Mouse (Mus musculus) ovary, adult 18-20 months (tissue): ENCODE measurements around the gene Slc22a1.

Source experiments
- DNase-seq: peaks from one replicate; pipeline ENCODE4 v3.0.0; 2022; ENCODE audit warnings: low spot score, mixed read lengths

The Slc22a1 gene

GRCm38 (mm10) chr17:12675646-12676045, at the start of gene Slc22a1:
Gene Slc22a1 (minus strand): TSS chr17:12675829.
- no peak for DNase-seq

DNA sequence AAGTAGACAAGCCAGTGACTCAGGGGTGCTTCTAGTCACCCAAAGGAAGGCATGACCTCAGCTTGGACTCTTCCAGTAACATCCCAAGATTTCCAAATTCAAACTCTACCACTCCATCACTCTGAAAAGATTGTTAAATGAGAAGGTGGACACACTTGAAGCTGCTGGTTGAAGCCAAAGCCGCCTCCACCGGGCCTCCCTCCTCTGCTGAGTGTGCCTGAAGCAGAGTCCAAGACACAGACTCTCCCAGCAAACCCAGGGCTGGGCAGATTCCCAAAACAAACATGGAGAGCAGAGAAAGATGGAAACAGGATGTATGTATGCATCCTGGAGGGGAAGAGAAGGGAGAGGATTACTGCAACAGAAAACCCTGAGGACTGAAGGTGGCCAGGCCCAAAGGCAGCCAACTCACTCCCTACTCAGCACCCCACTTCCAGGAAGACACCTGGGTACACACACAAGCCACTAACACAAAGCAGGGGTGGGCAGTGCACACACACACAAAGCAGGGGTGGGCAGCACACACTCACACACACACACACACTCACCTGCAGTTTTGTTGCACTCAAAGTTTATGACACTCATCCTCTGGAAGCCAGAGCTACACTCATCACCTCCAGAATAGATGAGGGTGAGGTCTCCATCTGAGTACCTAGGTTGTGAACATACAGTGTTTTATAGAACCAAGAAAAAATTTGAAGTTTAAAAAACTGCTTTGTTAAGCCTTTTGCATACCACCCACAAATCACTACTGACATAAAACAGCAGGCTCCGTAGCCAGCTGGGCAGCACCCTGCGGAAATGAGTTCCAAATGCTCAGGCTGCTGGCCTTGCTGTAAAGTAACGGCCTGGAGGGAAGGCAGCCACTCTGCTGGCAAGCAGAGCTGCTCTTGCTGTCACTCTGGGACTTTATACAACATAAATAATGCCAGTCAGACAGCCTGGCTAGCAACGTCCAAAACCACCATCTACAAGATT, 49.4 kb upstream of the Slc22a1 start:
- DNase-seq = no peak

GRCm38 (mm10) chr17:12723986-12724766, 48.5 kb upstream of the Slc22a1 start:
- DNase-seq = peak; percentile 59

GRCm38 (mm10) chr17:12722622-12723021, 47.0 kb upstream of the Slc22a1 start:
- DNase-seq = no peak

DNA sequence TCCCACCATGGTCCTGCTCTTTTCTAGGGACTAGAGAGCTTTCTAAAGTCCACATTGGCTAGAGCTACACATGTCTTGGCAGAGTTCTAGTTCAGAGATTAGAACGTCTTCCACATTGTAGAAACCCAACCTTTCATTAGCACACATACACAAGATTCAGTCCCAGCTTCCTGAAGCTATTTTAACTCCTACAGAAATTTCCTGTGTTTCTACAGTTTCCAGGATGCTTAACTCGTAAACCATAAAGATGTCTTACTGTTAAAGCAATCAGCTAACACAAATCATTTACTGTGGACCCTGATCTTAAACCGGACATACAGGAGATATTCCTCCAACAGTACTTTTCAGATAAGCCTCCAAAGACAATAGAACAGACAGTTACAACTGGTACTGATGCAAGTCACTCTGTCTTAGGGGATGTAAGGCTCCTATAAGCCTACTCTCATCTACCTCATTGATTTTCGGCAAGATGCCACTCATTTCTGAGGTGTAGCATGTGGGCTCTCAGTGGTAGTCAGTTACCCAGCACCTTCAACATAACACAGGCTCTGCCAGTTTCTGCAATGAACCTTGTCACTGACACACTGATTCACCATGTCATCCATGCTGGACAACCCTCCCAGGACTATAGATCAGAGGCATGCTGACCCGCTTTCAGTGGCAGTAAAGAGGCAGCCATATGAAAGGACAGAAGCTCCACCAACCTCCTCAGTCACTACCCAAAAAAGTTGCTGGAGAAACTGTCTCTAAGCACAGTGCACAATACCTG, 45.7 kb upstream of the Slc22a1 start:
- DNase-seq = no peak

GRCm38 (mm10) chr17:12718251-12718650, 42.6 kb upstream of the Slc22a1 start:
- no peak for DNase-seq

DNA sequence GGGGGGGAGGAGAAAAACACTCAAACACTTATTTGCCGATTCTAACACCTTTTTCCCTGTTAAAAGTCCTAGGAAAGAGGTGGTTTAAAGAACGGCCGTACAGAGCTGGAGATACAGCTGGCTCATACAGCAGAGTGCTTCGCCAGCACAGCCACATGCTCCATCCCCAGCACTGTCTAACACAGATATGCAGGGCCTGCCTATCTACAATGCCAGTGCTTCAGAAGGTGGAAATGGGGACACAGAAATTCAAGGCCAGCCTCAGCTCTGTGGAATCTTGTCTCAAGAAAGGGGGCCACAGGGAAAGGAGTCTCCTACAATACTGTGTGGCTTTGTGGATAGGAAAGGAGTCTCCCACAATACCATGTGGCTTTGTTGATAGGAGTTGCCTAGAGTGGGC, 41.8 kb upstream of the Slc22a1 start:
- DNase-seq = no peak

DNA sequence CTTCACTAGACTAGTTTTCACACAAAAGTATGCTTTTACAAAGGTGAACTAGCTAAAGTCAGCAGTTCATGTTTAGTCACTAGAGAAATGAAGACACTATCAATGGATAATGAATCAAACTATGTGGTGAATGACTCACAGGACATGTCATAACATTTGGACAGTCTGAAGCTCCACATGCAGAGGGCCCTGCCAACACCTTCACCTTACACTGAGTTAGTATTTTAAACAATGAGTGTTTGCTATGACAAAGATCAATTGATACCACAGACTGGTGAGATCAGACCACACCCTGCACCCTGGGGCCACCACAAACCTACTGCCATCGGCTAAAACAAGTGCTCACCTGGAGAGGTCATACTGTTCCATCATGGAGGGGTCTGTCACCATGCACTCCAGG, 39.4 kb upstream of the Slc22a1 start:
- DNase-seq = no peak

DNA sequence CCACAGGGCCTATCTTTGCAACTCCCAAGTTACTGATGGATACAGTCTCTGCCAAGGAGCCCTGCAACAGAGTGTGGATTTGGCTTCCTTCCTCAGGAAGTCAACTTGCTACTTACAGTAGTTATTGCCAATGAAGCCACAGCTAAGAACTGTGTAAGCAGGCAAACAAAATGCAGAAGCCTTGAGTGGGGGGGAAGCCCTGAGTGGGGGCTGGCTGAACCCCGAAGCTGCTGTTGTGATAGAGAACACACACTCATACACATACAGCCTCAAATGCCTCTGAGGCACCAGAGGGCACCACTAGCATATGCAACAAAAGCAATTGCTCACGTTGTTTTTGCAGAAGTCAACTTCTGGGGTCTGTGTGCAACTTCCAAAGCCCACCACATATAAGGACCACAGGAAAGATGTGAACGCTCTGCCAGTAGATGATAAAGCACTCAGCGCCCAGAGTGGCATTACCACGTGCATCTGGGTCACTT, 38.5 kb upstream of the Slc22a1 start:
- no peak for DNase-seq

- no peak for DNase-seq
These were observed 37.4 kb upstream of the Slc22a1 start for GRCm38 (mm10) chr17:12712993-12713392.

GRCm38 (mm10) chr17:12712191-12712590, 36.6 kb upstream of the Slc22a1 start:
- DNase-seq = no peak

DNA sequence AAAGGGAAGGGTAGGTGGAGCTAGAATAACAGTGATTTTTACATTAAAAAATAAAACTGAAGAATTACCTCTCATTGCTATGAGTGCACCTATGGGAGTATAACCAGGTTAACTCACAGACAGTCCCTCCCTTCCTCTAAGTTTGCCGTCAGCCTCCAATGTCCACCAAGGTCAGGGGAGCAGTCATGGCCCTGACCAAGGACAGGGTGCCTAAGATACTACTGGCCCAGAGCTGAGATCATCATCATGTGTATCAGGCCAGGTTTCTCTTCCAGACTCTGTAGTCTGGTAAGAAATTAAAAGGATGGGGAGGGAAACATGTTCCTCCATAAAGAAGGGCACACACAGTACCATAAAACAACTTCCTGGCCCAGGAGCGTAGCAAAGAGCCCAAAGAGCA, 35.3 kb upstream of the Slc22a1 start:
- DNase-seq = no peak

DNA sequence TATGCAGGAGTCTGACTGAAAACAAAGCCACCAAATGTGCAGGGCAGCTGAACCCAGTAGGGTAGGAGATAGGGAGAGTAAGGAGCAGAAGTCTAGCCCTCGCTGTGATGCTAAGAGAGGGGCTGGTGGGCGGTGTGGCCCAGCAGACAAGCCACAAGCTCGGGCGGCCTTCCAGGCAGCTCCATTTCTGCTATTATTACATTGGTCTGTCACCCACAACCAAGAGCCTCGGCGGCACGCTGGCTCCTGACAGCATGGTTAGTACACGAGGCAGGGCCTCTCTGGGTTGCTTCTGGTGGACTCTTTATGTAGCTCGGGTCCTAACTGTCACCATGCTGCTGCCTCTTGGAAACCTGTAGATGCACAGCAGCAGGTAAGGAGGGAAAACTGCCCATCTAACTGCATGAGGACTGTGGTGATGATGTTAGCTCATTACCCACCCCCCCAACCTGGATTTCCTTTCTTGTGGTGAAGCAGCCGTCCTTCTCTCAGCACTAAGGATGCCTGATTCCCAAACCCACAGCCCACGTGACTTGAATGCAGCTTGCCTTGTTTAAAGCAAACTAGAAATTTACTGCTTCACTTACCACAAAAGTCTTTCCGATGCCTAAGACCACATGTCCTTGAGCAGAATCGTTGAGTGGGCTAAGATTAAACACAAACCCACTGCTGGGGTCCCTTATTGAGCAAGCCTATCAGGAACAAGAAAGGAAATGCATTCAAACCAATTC, 34.6 kb upstream of the Slc22a1 start:
- no peak for DNase-seq

- no peak for DNase-seq
These were observed 32.8 kb upstream of the Slc22a1 start for GRCm38 (mm10) chr17:12708398-12708797.

- no peak for DNase-seq
These were observed 31.0 kb upstream of the Slc22a1 start for GRCm38 (mm10) chr17:12706590-12707049.

DNA sequence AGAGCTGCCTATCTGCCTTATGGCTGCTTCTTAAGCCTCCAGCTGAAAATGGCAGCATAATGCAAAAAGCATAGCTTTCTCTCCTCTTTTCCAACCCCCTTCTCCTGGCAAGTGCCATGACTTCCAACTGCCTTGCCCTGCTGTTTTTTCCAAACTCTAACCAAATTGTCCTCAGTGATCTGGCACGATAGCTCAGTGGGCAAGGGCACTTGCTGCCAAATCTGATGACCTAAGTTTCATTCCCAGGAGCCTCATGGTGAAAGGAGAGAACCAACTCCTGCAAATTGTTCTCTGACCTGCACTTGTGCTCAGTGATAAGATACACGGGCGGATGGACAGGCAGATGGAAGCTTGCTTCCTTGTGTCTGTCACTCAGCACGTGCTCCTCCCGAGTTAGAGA, 27.3 kb upstream of the Slc22a1 start:
- DNase-seq = no peak

- no peak for DNase-seq
These were observed 24.7 kb upstream of the Slc22a1 start for GRCm38 (mm10) chr17:12700373-12700772.

- DNase-seq = no peak
These were observed 16.3 kb upstream of the Slc22a1 start for GRCm38 (mm10) chr17:12691899-12692298.

- DNase-seq = no peak
These were observed 13.9 kb upstream of the Slc22a1 start for GRCm38 (mm10) chr17:12689537-12689936.

- no peak for DNase-seq
These were observed 12.9 kb upstream of the Slc22a1 start for GRCm38 (mm10) chr17:12688427-12689110.
